Mouse (Mus musculus) midbrain, embryonic 16.5 days (tissue): ENCODE results near the gene Prdx6b. TPM values are rescaled to one million over a fixed set of nuclear protein-coding genes. Genes with fewer than 3 reads are reported as not detected.

Experiments used
- polyA plus RNA-seq: library from polyadenylated mRNA; unstranded; fragments of >200 nt; fragmentation: Nextera tagmentation; extraction: Ambion mirVana; gene quantifications from 2 replicates; pipeline ENCODE4 v1.2.1, GENCODE M21; 2015

Gene Prdx6b
- polyA plus RNA-seq, 1 experiment from 2014 or later: not detected

Other genes with a start within 250 kb of the Prdx6b start
- gene Pde1a, start 163.0 kb upstream of the Prdx6b start, polyA plus RNA-seq: 9.0 and 10.1 TPM in 2 replicates
- 64.7 and 69.4 TPM in 2 replicates for gene Dnajc10, start 23.0 kb downstream of the Prdx6b start, polyA plus RNA-seq
- gene Frzb, start 155.2 kb downstream of the Prdx6b start, polyA plus RNA-seq: 2.2 and 5.1 TPM in 2 replicates